Mouse (Mus musculus): ENCODE data around the gene Hnrnpa3.
"Not testable (repeated sequence)": the region's sequence is repeated elsewhere in the genome, so short reads cannot be mapped to it uniquely, and the experiment has no call there.

Hnrnpa3 gene

DNA sequence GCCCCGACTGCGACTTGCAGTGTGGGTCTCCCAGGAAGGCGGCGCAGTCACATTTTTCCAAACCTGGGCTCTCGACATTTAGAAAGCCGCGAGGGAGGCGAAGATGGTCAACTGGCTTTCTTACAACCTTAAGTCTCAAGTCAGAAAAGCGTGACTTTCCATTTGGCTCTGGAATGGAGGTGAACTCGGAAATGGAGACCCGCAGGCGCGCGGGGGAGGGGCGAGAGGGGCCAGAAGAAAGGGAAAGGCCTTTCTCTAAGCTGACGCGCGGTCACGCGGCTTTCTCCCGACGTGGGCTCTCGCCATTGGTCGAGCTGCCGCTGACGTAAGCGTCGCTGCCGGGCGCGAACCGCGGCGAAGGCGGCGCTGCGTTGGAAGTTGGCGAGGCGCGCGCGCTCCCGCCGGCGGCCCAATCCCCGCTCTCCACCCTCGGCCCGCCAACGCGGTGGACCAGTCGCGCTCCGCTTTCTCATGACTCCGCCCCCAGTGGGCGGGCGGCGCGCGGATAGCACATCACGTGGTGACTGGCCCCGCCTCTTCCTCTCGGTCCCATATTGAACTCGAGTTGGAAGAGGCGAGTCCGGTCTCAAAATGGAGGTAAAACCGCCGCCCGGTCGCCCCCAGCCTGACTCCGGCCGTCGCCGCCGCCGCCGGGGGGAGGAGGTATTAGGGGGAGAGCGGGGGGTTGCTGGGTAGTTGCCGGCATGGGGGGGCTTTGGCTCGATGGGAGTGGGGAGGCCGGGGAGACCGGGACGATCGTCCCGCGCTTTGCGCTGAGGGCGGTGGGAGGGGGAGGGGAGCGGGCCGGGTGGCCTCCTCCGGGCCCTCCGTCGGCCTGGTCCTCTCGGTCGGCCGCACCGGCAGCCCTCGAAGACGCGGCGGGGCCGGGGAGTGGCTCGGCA, at the start of gene Hnrnpa3:
Hnrnpa3 (plus strand) TSS at position 535 of the 902 bp plus-strand sequence.
- DNase-seq (ENCODE audit: low spot score), result peak; percentile 99

GRCm38 (mm10) chr2:75609971-75610370, 49.1 kb upstream of the Hnrnpa3 start:
- no peak for DNase-seq (ENCODE audit: low spot score)

DNA sequence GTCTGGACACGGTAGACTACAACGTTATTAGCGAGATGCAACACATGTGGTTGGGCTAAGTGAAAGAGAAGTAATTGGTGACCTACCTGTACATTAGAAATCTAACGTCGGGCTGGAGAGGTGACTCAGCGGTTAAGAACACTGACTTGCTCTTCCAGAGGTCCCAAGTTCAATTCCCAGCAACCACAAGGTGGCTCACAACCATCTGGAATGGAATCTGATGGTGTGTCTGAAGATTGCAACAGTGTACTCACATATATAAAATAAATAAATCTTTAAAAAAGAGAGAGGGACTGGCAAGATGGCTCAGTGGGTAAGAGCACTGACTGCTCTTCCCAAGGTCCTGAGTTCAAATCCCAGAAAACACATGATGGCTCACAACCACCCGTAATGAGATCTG, 48.5 kb upstream of the Hnrnpa3 start:
- peak; percentile 57 for DNase-seq (ENCODE audit: low spot score)

DNA sequence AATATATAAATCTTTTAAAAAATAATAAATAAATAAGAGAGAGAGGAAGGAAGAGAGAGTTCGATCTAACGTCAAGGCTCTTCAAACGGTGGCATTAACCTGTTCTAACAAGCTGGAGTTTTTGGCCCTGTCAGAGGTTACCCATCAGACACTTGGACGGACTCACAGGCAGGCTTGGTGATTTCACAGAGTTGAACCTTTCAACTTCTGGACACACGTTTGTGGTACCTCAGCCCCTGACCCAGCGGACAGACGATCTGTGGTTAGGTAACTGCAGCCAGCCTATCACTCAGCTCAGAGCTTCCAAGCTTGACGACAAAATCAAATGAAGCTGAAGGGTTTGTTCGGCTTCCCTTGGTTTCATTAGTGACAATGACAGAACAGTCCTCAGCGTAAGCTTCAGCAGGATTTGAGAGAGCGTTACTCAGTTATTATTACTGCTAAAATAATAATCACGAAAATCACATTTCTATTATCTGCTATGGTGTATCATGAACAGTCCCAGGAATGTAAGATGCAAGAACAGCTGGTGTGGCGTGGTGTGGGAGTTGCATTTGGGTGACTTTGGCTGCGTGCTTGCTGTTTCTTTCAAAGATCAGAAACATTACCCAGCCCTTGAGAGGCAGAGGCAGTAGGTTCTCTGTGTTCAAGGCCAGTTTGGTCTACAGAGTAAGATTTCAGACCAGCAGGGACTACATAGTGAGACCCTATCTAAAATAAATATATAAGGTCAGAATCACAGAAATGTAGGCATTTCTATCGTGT, 47.8 kb upstream of the Hnrnpa3 start:
- no peak for DNase-seq (ENCODE audit: low spot score)

DNA sequence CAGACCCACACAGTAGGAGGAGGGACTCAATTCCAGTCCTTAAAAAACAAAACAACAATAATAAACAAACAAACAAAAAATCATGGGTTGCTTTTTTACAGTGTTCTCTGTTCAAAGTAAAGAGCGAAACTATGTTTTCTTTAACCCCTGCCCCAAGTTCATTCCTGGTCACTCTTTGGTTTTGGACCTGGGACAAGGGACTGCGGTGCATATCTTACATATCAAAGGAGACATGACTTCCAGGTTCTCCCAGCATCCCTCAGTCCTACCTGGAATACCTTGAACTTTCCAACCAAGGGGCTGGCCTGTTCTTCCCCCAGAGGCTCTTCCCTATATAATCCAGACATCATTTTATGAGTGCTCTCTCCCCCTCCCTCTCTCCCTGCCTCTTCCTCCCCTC, 47.1 kb upstream of the Hnrnpa3 start:
- no peak for DNase-seq (ENCODE audit: low spot score)

- DNase-seq (ENCODE audit: low spot score), result peak; percentile 64
Measured at GRCm38 (mm10) chr2:75612981-75613567, 46.0 kb upstream of the Hnrnpa3 start.

GRCm38 (mm10) chr2:75614577-75614976, 44.5 kb upstream of the Hnrnpa3 start:
- DNase-seq (ENCODE audit: low spot score), result no peak

- DNase-seq (ENCODE audit: low spot score), result no peak
Measured at GRCm38 (mm10) chr2:75616911-75617310, 42.1 kb upstream of the Hnrnpa3 start.

DNA sequence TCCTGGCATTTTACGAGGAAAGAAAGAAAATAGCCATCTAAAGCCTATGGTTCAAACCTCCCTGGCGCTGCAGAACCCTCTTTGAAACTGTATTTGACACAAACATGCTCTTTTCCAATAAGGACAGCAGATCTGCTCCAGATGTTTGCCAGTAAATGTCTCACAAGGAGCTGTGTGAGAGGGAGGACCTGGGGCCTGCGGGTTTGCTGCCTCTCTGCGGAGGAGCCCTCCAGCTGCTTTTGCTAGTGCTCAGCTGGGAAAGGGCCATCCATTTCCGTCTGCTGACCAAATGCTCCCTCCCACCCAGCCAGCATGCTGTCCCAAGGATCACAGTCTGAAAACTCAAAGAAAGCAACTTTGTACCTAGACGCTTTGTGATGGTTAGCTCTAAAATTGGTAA, 40.3 kb upstream of the Hnrnpa3 start:
- DNase-seq (ENCODE audit: low spot score), result no peak

DNA sequence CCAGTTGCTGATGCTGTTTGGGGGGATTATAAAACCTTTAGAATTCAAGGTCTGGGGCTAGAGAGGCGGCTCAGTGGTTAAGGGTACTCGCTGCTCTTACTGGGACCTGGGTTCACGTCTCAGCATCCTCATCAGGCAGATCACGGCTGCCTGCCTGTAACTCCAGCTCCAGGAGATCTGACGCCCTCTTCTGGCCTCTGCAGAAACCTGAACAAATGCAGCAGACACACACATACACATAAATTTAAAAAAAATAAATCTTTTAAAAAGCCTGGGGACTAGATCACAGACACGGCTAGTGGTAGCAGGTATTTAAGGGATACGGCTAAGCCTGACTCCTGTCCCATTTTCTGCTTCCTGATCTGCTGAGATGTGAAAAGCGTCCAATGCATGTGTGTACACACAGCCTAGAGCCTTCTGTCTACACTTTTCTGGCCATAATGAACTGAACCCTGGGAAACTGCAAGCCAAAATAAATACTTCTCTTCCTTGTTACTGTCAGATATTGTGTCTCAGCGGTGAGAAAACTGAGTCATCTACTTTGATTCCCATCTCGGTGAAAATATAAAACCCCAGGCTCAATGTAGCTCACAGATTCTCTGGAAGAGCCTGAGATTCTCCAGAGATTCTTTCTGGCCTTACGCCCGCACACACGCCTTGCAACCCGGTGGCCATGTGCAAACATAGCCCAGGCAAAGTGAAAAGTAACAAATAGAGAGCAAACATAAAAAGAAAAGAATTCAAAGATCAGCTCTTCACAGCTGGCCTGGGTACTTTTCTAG, 37.0 kb upstream of the Hnrnpa3 start:
- no peak for DNase-seq (ENCODE audit: low spot score)

DNA sequence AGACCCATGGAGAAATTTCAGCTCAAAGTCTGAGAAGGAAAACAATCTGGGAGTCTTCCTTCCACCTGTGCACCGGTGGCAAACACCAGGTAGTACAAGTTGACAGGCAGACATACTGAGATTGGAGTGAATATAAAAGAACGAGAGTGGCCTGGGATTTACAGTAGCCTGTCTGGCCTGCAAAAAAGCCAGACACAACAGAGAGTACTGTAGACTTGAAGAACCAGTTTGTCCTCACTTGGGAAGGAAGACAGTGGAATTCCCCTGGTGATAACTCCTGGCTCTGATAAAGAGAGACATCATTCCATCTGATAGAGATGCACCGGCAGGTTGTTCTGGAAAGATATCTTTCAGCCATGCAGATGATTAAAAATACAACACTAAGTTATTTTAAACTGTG, 34.0 kb upstream of the Hnrnpa3 start:
- no peak for DNase-seq (ENCODE audit: low spot score)

DNA sequence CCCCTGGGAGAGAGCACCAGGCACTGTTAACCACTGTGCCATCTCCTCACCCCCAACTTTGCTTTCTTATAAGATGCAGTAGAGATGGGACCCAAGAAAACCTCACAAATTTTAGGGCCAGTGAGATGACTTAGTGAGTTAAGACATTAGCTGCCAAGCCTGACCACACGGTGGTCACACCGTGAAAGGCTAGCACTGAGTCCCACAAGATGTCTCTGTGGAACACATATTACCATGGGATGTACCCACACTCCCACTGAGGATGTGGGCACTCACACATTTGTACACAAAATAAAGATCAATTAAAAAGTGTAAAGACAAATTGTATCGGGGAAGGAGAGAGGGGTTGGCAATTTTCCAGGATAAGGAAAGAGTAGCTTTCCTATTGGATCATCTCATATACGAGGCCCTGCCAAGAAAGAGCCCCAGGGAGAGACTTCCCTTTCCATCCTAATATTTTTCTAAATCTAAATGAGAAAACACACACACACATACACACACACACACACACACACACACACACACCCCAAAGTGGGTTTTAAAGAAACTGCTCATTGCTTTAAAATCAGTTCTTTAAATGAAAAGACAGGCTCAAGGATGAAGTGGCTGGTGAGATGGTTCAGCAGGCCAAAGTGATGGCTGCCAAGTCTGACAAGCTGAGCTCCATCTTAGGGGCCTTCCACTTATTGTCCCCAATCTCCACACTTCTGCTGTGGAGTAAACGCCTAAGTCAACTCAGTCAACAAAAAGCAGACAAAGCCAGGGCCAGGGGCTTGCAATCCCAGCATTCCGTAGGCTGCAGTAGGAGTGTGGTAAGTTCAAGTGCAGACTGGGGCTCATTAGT, 32.2 kb upstream of the Hnrnpa3 start:
- no peak for DNase-seq (ENCODE audit: low spot score)

DNA sequence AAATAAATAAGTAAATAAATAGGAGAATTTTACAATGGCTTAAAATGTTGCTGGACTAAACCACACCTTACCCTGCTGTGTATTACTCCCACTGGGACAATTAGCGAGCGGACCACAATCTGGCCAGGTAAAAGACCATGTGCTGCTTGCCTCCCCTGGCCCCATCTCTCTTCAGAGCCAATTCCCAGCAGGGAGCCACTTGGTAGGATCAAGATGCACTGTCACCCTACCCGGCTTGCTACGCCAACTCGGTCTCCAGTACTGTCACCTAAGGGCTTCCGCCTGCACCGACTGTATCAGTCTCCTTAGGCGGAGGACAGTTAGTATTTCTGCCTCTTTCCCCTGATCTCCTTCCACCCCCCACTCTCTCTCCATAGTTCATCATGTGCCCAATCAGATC, 30.6 kb upstream of the Hnrnpa3 start:
- no peak for DNase-seq (ENCODE audit: low spot score)

- DNase-seq (ENCODE audit: low spot score), result no peak
Measured at GRCm38 (mm10) chr2:75631421-75631820, 27.6 kb upstream of the Hnrnpa3 start.

DNA sequence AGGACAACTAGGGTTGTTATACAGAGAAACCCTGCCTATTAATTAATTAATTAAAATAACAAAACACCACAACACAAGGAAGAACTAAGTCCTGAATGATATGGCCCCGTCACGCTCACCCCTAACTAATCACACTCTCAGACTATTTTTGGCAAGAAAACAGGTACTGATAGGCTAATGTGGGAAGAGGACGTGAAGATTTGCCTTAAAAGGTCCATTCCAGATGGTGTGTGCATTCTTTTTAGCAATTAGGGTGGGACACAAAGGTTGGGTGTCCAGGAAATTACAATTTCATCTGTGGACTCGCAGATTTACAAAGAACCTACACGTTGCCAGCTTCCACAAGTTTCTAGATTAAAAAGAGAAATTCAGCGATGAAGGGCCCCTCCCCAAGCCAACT, 27.0 kb upstream of the Hnrnpa3 start:
- DNase-seq (ENCODE audit: low spot score), result no peak

DNA sequence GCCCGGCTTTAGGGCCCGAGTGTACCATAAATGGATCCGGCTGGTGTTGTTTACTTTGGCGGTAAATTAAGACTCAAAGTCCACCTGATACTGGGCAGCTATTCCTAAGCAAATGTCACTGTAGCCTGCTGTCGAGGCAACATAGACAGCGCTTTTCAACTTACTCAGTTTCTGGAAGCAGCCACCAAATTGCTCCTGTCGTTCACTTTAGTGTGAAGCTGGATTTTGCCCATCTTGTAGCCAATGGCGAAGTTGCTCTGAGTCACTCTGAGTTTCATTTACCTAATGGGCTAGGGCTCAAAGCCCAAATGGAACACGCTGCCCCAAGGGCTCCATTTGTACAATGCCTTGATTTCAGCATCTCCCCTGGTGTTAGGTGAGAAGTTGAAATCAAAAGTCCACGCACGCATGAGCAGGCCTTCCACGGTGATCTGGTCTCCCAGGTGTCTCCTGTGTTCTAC, 26.3 kb upstream of the Hnrnpa3 start:
- DNase-seq (ENCODE audit: low spot score), result no peak

DNA sequence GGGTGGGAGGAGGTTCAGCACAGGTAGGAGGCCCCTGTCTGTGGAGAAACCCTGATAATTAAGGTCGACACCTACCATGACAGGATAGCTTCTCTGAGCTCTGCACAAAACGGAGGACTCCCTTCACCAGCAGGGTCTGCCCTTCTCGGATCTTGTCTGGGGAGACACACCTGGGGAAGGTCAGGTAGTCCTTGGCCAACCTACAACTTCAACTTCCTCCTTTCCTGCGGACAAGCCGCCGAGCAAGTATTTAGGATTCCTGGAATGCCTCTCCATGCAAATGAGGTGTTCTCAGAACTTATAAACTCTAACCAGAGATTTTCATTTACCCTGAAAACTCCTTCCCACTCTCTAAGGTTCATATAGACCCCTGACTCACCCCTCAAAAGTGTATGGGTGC, 25.7 kb upstream of the Hnrnpa3 start:
- DNase-seq (ENCODE audit: low spot score), result no peak

- no peak for DNase-seq (ENCODE audit: low spot score)
Measured at GRCm38 (mm10) chr2:75633784-75634183, 25.3 kb upstream of the Hnrnpa3 start.

- DNase-seq (ENCODE audit: low spot score), result not testable (repeated sequence)
Measured at GRCm38 (mm10) chr2:75634431-75634830, 24.6 kb upstream of the Hnrnpa3 start.

DNA sequence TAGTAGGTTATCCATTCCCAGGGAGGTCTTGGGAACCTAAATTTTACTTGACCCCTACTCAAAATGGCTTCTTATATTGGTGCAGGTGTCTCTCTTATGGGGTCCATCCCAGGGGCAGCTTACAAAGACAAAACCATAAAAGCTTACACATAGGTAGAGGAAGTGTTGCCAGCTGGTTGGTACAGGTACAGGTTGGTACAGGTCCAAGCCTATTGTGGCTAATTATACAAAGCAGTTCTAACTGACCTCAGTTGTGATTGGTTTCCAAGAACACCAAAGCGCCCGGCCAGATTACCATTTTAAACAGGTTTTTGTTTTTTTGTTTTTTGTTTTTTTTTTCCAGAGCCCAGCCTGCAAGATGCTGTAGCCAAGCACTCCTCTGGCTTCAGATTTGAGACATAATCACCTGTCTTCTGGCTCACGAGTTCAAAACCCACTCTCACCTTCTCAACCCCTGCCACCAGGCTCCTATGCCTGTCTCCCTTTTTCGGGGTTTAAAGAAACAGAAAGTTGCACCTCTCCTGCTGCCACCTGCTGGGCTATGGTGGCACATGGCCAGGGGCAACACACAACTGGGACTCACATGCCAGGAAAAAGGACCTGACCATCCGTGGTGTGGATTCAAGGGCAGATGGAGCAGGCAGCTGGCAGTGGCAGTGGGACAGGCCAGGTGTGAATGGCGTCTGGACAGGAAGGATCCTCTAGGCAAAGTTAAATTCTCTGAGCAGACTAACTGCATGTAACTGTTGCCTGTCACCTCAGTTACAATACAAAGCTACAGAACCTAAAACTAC, 22.6 kb upstream of the Hnrnpa3 start:
- no peak for DNase-seq (ENCODE audit: low spot score)
